Mouse (Mus musculus) CH12.LX (cell line): ENCODE data around the gene Cib2. TPM values are rescaled to one million over a fixed set of nuclear protein-coding genes. Genes with fewer than 3 reads are reported as not detected.
"Not testable (repeated sequence)": the region's sequence is repeated elsewhere in the genome, so short reads cannot be mapped to it uniquely, and the experiment has no call there.

ENCODE experiments used
- DNase-seq: peaks from one replicate; pipeline ENCODE4 v3.0.0-alpha.2; 2013; ENCODE audit errors: extremely low read depth
- H3K27ac ChIP-seq: 2 replicates; pipeline ENCODE4 v1.5.1; 2012; ENCODE audit warnings: low read depth, mild to moderate bottlenecking, control low read depth, moderate library complexity; ENCODE audit not compliant: insufficient read depth
- H3K27me3 ChIP-seq: replicated peaks from 2 replicates; pipeline ENCODE3; 2012; ENCODE audit warnings: inconsistent platforms
- H3K36me3 ChIP-seq, 2 experiments: replicated peaks in 1 of 2; 2 replicates each; pipeline versions ENCODE3 to v1.6.1; 2012; ENCODE audit warnings: inconsistent platforms in 1 of 2, low read length in 1 of 2, mild to moderate bottlenecking in 1 of 2, mixed read lengths in 1 of 2, moderate library complexity in 1 of 2; ENCODE audit not compliant: control insufficient read depth in 1 of 2, insufficient read depth in 1 of 2
- H3K4me1 ChIP-seq, 2 experiments: 2 replicates each; pipeline ENCODE4 v1.6.1; 2012; ENCODE audit warnings: inconsistent platforms in 1 of 2, moderate library complexity in 1 of 2; ENCODE audit not compliant: insufficient read depth in 2 of 2, control insufficient read depth in 1 of 2
- H3K4me2 ChIP-seq: 2 replicates; pipeline ENCODE4 v1.6.1; 2012; ENCODE audit warnings: low read depth, mild to moderate bottlenecking, control low read depth; ENCODE audit not compliant: poor library complexity, insufficient read depth, severe bottlenecking
- H3K4me3 ChIP-seq, 3 experiments: fragments of 150-350 bp in 1 of 3; sonication (generic) in 1 of 3; replicated peaks in 1 of 3; 2 replicates each; pipeline versions ENCODE3 to v1.5.1; 2011 to 2012; ENCODE audit warnings: low read depth in 2 of 3, low read length in 2 of 3, mild to moderate bottlenecking in 2 of 3, moderate library complexity in 2 of 3, control low read depth in 1 of 3, improper control_type of control experiment in 1 of 3, inconsistent platforms in 1 of 3, mixed read lengths in 1 of 3; ENCODE audit not compliant: poor library complexity in 1 of 3
- H3K79me2 ChIP-seq: replicated peaks from 2 replicates; pipeline ENCODE4 v1.6.1; 2012; ENCODE audit warnings: mild to moderate bottlenecking, moderate library complexity; ENCODE audit not compliant: control insufficient read depth, poor library complexity, insufficient read depth, severe bottlenecking; ENCODE audit errors: extremely low read depth
- H3K9ac ChIP-seq: 2 replicates; pipeline ENCODE4 v1.6.1; 2012; ENCODE audit warnings: low read depth, mild to moderate bottlenecking, control low read depth, moderate library complexity; ENCODE audit not compliant: insufficient read depth
- H3K9me3 ChIP-seq: replicated peaks from 2 replicates; pipeline ENCODE3; 2012; ENCODE audit warnings: low read length, inconsistent platforms, mixed read lengths
- BHLHE40 ChIP-seq: IDR thresholded peaks from 2 replicates; pipeline ENCODE4 v1.6.1; 2011; ENCODE audit warnings: mild to moderate bottlenecking, low read depth, low read length, improper control_type of control experiment
- CTCF ChIP-seq, 2 experiments: IDR thresholded peaks in 1 of 2; conservative IDR thresholded peaks in 1 of 2; 2 replicates each; pipeline ENCODE4 v1.5.1; 2011 to 2012; ENCODE audit warnings: low read depth in 2 of 2, low read length in 2 of 2, improper control_type of control experiment in 1 of 2, inconsistent platforms in 1 of 2, mild to moderate bottlenecking in 1 of 2, moderate library complexity in 1 of 2
- ETS1 ChIP-seq: conservative IDR thresholded peaks from 2 replicates; pipeline ENCODE4 v1.6.1; 2012; ENCODE audit warnings: low read depth, mild to moderate bottlenecking, inconsistent platforms, low read length, improper control_type of control experiment, moderate library complexity
- GABPA ChIP-seq: IDR thresholded peaks from 2 replicates; pipeline ENCODE4 v1.6.1; 2012; ENCODE audit warnings: low read depth, low read length, improper control_type of control experiment, inconsistent platforms; ENCODE audit not compliant: insufficient replicate concordance
- JUN ChIP-seq: IDR thresholded peaks from 2 replicates; pipeline ENCODE4 v1.6.1; 2011; ENCODE audit warnings: low read depth, mild to moderate bottlenecking, low read length, improper control_type of control experiment, moderate library complexity; ENCODE audit not compliant: insufficient read depth
- KAT2A ChIP-seq: IDR thresholded peaks from 2 replicates; pipeline ENCODE4 v1.6.1; 2012; ENCODE audit warnings: low read length, improper control_type of control experiment, inconsistent platforms; ENCODE audit not compliant: insufficient replicate concordance
- MAX ChIP-seq: IDR thresholded peaks from 2 replicates; pipeline ENCODE4 v1.6.1; 2011; ENCODE audit warnings: low read length, improper control_type of control experiment
- MEF2A ChIP-seq: IDR thresholded peaks from 2 replicates; pipeline ENCODE4 v1.6.1; 2014; ENCODE audit warnings: low read depth, mild to moderate bottlenecking, inconsistent platforms, low read length, improper control_type of control experiment, borderline replicate concordance
- NELFE ChIP-seq: IDR thresholded peaks from 2 replicates; pipeline ENCODE4 v1.6.1; 2011; ENCODE audit warnings: low read depth, low read length, improper control_type of control experiment
- NRF1 ChIP-seq: IDR thresholded peaks from 2 replicates; pipeline ENCODE4 v1.6.1; 2014; ENCODE audit warnings: low read depth, mild to moderate bottlenecking, inconsistent platforms, low read length, improper control_type of control experiment, moderate library complexity
- POLR2A ChIP-seq: IDR thresholded peaks from 2 replicates; pipeline ENCODE4 v1.6.1; 2011; ENCODE audit warnings: low read depth, mild to moderate bottlenecking, improper control_type of control experiment, low read length
- POLR2AphosphoS2 ChIP-seq: IDR thresholded peaks from 2 replicates; pipeline ENCODE4 v1.6.1; 2011; ENCODE audit warnings: low read depth, low read length, improper control_type of control experiment
- RAD21 ChIP-seq: IDR thresholded peaks from 2 replicates; pipeline ENCODE4 v1.6.1; 2011; ENCODE audit warnings: low read depth, mild to moderate bottlenecking, low read length, improper control_type of control experiment, moderate library complexity
- RCOR1 ChIP-seq: conservative IDR thresholded peaks from 2 replicates; pipeline ENCODE4 v1.6.1; 2012; ENCODE audit warnings: low read depth, mild to moderate bottlenecking, inconsistent platforms, low read length, improper control_type of control experiment
- SMC3 ChIP-seq: IDR thresholded peaks from 2 replicates; pipeline ENCODE4 v1.6.1; 2011; ENCODE audit warnings: low read depth, low read length, improper control_type of control experiment
- TBP ChIP-seq: conservative IDR thresholded peaks from 2 replicates; pipeline ENCODE4 v1.6.1; 2011; ENCODE audit warnings: low read depth, low read length, improper control_type of control experiment
- USF2 ChIP-seq: conservative IDR thresholded peaks from 2 replicates; pipeline ENCODE4 v1.6.1; 2011; ENCODE audit warnings: low read depth, low read length, improper control_type of control experiment
- ZC3H11A ChIP-seq: IDR thresholded peaks from 2 replicates; pipeline ENCODE4 v1.6.1; 2012; ENCODE audit warnings: low read depth, mild to moderate bottlenecking, inconsistent platforms, low read length, improper control_type of control experiment
- ZKSCAN1 ChIP-seq: IDR thresholded peaks from 2 replicates; pipeline ENCODE4 v1.6.1; 2012; ENCODE audit warnings: low read depth, inconsistent platforms, low read length, improper control_type of control experiment, borderline replicate concordance
- dilution Hi-C: fragments of 300-500 bp; cut with MboI; formaldehyde crosslinking; loops from 2 replicates; pipeline ENCODE4 v1.14.3; 2020; ENCODE audit warnings: low sequenced_read_pairs; ENCODE audit not compliant: extremely low pct_unique_long_range_greater_than_20kb, extremely low pct_ligation_motif_present
- in situ Hi-C: fragments of 300-500 bp; cut with MboI; formaldehyde crosslinking; loops from 3 replicates; pipeline ENCODE4 v1.14.3; 2019; ENCODE audit warnings: low sequenced_read_pairs, low pct_ligation_motif_present, low pct_unique_long_range_greater_than_20kb, mixed read lengths
- polyA plus RNA-seq: library from polyadenylated mRNA; unstranded; fragments of >175 nt; gene quantifications from 2 replicates; pipeline ENCODE4 v1.2.1, GENCODE M21; 2012; ENCODE audit warnings: low read depth; ENCODE audit not compliant: insufficient read length
- total RNA-seq, 2 experiments: library from RNA; depleted of rRNA; stranded (reverse); fragments of 300-350 nt in 1 of 2; fragments of >200 nt in 1 of 2; gene quantifications; 2 replicates each; pipeline ENCODE4 v1.2.3; 2012 to 2014

Gene Cib2
- total and polyA plus RNA-seq, 3 experiments: 2.1 to 3.5 (median 3.4) TPM

DNA sequence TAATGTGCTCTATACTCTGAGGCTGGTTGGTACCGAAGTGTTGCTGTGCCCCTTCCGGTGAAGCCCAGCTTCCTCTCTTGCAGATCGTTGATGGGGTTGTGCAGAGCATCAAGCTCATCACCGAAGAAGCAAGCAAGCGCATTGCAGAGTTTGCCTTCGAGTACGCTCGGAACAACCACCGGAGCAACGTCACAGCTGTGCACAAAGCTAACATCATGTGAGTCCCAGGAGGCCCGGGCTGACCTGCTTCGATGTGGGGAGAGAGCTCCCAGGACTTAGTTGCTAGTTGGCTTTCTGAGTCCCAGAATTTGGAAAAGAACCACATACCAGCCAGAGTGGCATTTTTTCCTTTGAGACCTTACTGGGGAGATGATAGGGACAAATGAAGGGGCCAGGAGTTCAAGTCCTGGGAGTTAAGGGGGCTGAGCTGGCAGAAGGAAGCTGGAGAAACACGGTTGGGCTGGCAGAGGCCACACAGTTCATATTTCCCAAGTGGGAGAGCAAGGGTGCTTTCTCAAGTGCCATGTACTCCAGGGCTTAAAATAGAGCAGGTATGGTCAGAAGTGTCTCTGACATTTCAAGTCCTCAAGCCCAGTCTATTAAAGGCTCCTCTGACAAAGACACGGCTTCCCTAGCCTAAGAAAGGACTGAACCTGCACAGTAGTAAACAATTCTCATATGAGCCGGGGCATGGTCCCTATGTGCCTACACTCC is 36.9 kb upstream of the Cib2 start:
- DNase-seq: no peak
- Histone ChIP-seq H3K27me3 (no peaks in the 10 kb centered on the region), H3K36me3 (peaks cover 77 to 96% of the 10 kb centered on the region in 2 experiments), H3K79me2 (peaks cover under 1% of the 10 kb centered on the region; the same call in 1 of the 2 replicates), H3K27ac (no peak overlapping the region), H3K9ac (no peak overlapping the region), H3K4me1 (peaks cover 0 to 5% of the 10 kb centered on the region in 2 experiments; a peak in 2 of 4 replicates), H3K4me2 (no peak overlapping the region), H3K4me3 (no peak overlapping the region), H3K9me3 (no peaks in the 10 kb centered on the region)
- in situ Hi-C loops: no loop called here
- no peak for TF ChIP-seq POLR2AphosphoS2
- TF ChIP-seq CTCF (conservative IDR thresholded peaks at IDR 0.05 in 1 of 2, IDR thresholded peaks at IDR 0.05 in 1 of 2; ENCODE audit: low read depth in 2 of 2, low read length in 2 of 2): no peak
- TF ChIP-seq POLR2A: no peak
- no peak for TF ChIP-seq RCOR1
- no peak for TF ChIP-seq BHLHE40
- TF ChIP-seq NRF1: no peak
- no peak for TF ChIP-seq ETS1
- no peak for TF ChIP-seq JUN
- no peak for TF ChIP-seq ZKSCAN1
- no peak for TF ChIP-seq RAD21
- TF ChIP-seq TBP: no peak
- TF ChIP-seq ZC3H11A: no peak
- no peak for TF ChIP-seq SMC3
- no peak for TF ChIP-seq MAX
- no peak for TF ChIP-seq GABPA
- no peak for TF ChIP-seq USF2
- no peak for TF ChIP-seq KAT2A
- no peak for TF ChIP-seq NELFE
- no peak for TF ChIP-seq MEF2A
- dilution Hi-C loops: no loop called here

- Histone ChIP-seq H3K79me2 (peaks cover 19% of the 10 kb centered on the region), H3K36me3 (peaks cover 60 to 96% of the 10 kb centered on the region in 2 experiments)
- H3K9me3 ChIP-seq, dilution Hi-C loops, H3K4me1 ChIP-seq, H3K9ac ChIP-seq, H3K4me3 ChIP-seq, in situ Hi-C loops, H3K4me2 ChIP-seq, H3K27ac ChIP-seq, H3K27me3 ChIP-seq, DNase-seq: not testable (repeated sequence)
Measured at GRCm38 (mm10) chr9:54593652-54594051, 33.6 kb upstream of the Cib2 start.
